Mouse (Mus musculus): Measurements from ENCODE around the gene Polr1c.

Polr1c gene

DNA sequence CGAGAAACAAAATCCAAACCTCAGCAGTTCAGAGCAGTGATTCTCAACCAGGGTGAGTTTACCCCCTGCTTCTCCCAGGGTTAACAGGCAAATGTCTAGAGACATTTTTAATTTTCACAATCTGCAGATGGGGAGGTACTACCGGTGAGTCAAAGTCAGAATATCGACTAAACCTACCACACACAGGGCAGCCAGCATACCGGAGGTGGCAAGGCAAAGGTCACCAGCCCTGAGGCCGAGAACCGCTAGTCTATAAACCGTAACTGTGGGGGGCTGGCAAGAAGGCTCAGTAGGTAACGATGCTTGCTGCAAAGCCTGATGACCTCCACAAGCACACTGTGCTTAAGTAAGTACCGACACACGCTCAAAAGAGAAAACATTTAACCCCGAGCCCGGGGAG is 17.6 kb upstream of the Polr1c start:
- DNase-seq, result no peak

DNA sequence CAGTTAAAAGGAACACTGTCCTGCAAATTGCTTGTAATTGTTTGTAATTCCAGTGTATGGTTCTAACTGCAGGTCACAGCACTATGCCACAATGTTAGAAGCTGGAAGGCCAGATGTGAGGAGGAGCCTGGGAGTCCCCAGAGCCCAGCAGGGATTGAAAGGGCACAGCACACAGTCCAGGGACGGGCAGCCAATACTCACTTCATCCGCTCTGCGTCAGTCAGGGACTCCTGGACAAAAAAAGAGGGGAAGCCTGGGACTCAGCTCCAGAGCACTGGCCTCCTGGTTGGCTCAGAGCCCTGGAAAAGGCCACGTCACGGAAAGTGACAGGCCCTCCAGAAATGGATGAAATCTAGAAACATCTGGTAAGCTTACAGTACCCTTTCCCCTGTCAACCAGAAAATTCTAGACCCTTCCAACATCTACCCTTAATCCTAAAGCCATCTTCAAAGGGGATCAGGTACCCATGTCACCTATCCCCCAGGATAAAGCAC is 14.4 kb upstream of the Polr1c start:
- no peak for DNase-seq

DNA sequence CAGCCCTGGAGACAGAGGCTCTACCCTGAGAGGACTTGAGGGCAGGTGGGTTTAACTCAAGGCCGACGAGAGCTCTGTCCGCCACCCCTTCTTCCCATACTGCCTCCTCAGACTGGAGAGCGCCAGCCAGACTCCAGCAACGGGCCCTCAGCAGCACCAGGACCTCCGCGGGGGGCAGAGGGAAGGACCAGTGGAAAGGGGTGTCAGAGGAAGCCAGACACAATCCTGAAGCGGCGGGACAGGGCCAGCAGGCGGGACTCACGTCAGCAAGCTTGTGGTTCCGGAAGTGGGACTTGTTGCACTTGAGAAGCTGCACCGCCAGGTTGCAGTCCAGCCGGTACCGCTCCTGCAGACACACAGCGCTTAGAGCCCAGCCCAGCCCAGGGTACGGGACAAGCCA is 11.8 kb upstream of the Polr1c start:
- DNase-seq, result no peak

DNA sequence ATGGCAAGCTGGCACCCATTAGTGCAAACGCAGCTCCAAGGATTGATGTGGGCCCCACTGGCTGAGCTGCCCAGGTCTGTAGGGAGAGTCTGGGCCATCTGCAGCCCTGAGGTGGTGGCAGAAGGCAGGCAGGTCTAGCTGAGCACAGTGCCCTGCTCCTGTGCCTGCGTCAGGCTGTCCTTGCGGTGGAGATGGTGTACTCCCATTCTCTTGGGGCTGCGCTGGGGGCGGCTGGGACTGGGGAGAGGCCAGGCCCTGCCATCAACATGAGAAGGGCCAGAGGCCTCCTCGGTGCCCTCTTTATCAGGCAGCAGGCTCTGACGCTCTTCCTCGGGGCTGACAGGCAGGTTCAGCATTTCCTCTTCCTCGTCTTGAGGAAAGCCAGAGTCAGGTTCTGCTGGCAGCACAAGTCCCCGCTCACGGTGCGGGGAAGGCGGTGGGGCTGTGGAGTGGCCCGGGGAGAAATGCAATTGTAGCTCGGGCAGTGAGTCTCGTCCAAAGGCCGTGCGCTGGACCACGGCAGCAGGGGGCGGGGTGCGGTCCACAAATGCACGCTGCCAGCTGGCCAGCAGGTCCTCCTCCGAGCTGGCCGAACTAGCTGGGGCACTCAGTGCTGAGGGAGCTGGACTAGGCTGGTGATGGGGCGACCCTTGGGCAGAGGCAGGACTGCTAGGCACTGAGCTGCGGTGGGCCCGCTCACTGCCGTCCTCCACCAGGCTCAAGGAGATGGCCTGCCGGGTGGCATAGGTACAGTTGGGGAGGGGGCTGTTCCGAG is 10.6 kb upstream of the Polr1c start:
- no peak for DNase-seq

DNA sequence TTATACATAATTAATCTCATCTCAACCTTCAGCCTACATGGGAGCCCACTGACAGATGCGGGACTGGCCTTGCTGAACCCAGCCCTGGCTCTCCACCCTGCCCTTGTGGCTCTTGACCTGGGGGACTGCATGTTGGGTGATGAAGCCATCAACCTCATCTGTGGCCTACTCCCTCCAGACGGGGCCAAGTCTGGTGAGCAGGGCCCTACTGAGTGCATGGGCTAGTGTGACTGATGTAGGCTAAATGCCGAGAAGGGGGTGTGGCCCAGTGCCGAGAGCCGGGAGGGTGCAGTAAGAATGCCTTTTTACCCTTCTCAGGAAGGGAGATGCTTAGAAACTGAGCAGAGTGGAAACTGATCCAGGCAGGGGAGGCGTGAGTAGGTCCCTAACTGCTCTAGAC is 7.3 kb upstream of the Polr1c start:
- no peak for DNase-seq

DNA sequence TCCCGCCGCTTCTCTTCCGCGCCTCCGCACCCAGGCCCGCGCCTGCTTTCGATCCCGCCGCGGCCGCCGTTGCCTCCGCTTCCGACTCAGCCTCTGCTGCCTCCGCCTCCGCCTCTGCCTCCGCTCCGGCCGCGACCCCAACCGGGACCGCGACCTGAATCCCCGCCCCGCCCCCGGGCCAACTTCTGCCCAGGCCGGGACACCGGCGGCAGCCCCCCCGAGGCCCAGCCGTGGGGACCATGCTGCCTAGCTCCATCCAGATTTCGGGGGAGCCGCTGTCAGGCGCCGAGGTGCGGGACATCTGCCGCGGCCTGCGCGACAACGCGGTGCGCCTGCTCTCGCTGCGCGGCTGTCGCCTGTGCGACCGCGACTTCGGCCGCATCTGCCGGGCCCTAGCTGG is 6.3 kb upstream of the Polr1c start:
- no peak for DNase-seq

DNA sequence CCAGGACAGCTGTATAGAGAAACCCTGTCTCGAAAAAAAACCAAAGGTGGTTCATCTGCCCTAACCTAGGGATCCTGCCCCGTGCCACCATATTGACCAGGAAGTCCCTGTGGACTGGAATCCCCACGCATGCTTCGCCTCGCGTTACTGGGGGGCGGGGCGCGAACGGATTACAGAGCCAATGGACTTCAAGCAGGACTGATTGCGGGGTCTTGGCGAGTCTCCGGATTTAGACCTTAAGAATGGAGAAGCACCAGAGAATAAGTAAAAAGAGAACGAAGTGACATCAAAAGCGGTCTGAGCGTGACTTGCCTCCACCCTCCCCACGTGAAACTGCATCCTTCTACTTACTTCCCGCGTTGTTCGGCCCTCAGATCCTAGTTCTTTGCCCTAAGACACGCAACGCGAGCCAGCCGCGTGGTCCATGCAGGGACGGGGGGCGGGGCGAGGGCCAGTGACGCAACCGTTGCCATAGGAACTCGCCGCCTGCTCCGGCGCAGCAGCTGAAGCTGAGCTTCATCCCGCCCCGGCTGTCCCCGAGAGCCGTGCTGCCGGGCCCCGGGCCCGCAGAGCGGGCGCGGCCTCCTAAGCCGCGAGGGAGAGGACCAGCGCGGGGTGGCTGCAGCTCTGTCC is 5.7 kb upstream of the Polr1c start, which contains the start of gene Lrrc73:
Lrrc73 (plus strand) TSS at position 80 of the 633 bp plus-strand sequence.
- DNase-seq, result peak; percentile 93

DNA sequence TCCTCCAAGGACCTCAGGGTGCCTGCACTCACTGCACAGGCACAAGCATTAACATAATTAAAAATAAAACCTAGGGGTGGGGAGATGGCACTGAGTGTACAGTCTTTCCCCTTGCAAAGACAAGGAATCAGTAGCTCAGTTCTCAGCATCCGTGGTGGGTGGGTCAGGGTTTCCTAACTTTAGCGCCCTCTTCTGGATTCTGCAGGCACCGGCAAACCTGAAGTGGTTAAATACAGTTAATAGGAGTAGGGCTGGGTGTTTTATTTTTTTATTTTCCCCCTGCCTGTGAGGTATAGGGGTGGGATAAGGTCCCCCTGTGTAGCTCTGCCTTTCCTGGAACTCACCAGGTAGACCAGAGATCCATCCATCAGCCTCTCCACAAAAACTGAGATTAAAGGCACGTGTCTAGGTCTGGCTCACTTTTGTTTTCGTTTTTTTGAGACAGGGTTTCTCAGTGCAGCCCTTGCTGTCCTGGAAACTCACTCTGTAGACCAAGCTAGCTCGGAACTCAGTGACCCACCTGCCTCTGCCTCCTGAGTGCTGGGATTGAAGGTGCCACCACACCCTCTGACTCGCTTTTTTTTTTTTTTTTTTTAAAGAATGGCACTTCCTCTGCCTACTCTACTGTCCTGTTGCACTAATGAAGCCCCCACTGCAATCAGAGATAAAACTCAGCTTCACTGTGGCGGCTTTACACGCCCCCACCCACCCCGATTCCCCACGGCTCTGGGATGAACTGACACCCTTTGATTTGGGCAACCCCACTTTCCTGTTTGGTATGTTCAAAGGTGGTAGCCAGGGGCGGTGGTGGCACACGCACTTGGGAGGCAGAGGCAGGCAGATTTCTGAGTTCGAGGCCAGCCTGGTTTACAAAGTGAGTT is 5.0 kb upstream of the Polr1c start:
- DNase-seq, result peak; percentile 69

DNA sequence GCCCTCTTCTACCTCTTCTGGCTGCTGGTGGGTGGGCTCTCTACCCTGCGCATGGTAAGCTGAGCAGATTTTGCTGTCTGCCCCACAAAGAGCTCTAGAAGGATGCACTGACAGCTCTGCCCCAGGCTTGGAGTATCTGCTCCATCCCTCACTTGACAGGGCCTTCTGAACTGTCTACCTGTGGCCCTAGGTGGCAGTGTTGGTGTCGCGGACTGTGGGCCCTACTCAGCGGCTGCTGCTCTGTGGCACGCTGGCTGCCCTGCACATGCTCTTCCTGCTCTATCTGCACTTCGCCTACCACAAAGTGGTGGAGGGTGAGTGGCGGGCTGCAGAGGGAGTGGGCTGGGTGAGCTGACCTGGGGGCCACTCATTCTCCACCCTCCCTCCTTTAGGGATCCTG is 3.3 kb upstream of the Polr1c start:
- DNase-seq, result no peak

DNA sequence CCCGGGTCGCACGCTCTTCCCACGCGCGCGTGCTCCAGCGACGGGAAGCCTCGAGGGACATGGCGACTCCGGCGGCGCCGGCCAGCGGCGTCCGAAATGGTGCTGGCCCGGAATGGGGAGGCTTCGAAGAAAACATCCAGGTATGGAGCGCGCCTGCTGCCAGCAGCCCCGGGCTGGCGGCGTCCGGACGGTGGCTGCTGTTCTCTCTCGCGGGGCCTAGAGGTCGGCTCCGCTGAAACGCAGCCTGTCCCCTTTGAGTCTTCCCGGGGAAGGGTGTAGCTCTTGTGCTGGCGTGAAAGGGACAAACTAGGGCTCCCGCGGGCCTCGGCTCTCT is 302 bp upstream of the Polr1c start:
- DNase-seq, result no peak

DNA sequence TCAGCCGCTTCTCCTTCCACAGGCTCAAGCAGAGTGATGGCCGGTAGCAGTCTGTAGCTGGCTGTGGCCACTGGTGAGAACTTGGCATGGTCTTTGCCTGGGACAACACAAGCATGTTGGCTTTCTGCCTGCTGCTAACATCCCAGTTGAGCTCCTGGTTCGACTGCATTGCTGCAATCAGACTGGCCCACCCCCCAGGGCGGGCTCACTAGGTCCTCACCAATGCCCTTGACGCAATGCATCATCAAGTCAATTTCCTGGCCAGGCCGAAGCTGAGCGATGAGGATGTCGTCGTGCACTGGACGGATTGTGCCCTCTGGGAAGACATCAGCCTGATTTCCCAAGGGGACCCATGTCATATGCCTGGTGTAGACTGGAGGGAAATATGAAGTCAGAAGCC is 3.3 kb downstream of the Polr1c start:
- DNase-seq, result peak; percentile 83

DNA sequence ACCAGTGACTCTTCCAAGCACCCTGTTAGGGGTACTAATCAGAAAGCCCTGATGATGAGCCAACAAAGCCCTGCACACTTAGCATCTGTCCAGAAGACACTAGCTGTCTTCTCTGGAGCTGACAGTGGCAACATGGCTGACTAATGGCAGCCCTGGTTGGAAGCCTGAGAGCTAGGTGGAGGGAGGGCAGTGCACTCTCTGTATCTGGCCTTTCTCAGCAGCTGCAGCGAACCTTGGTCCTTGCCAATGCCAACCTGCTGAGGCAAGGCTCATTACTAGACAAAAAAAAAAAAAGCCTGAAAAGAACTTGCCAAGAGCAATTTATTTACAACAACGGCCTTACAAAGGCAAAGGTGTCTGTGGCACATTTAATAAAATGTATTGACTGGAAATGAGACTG is 4.2 kb downstream of the Polr1c start:
- no peak for DNase-seq

DNA sequence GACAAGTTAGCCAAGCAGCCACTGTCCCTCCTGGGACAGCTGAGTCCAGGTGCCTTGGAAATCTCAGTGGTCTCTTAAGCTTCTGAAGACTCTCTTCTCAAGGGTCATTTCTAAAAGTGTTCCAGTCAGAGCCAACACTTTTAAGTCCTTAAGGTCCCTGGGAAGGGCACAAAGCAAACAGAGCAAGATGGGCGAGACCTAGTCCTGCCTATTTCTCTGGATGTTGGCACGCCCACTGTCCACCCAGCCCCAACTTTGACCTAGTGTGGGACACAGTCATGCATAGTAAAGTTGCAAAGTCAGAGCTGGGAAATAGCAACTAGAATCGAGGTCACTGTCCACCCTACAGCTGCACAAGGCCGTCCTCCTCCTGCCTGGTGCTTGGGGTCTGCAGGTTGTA is 4.9 kb downstream of the Polr1c start:
- peak; percentile 85 for DNase-seq

DNA sequence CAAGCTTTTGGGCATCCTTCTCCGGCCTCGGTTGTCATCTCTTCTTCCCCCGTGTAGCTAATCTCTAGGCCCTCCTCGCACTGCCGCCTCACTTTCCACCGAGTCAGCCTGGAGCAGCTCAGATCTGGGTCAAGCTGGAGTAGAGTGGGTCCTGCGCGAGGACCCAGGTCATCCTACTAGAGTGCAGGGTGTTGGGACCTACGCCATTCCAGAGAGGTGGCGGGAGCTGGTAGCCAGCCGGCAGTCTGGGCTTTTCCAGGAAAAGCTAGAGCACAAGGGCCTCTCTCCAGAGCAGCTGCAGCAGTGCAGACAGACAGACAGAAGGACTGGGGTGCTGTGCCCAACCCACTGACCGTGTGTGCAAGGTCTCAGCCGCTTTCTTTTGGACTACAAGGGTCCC is 5.6 kb downstream of the Polr1c start:
- peak; percentile 39 for DNase-seq

DNA sequence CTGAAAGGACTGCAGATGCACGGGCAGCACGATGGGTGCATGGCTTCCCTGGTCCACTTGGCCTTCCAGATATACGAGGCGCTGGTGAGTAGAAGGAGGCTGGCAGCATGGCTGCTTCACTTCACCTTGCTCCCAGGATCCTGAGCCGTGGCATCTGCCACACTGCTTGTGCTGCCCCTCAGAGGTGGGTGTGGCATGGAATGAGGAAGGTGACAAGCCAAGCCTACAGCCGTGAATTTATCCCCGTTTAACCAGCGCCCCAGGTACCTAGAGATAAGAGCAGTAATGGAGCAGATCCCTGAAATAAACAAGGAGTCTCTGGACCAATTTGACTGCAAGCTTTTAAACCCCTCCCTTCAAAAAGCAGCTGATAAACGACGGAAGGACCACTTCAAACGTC is 6.4 kb downstream of the Polr1c start:
- peak; percentile 35 for DNase-seq

DNA sequence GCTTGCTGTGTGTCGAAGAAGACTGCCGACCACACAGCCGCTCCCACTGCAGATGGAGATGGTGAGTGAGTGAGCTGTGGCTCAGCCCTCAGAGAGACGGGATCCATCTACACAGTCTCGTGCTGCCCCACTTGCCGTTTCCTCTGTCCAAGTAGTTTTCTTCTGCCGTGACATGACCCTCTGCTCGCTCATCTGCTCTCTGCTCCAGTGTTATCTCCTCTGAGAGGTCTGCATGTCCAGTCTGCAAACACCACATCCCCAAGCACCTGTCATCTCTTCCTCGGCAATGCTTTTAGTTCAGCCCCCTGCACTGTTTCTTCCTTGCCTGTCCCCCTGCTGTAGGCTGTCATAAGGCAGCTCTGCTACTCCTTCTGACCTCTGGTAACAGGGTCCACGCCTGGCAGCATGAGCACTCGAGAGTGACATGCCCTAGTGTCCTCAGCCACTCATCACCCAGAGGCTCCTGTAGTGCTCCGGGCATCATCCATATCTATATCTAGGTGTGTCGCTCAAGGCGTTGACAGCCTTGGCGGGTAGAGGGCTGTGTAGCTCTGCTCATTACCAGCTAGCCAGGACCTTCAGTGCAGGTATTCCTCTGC is 8.2 kb downstream of the Polr1c start:
- no peak for DNase-seq

DNA sequence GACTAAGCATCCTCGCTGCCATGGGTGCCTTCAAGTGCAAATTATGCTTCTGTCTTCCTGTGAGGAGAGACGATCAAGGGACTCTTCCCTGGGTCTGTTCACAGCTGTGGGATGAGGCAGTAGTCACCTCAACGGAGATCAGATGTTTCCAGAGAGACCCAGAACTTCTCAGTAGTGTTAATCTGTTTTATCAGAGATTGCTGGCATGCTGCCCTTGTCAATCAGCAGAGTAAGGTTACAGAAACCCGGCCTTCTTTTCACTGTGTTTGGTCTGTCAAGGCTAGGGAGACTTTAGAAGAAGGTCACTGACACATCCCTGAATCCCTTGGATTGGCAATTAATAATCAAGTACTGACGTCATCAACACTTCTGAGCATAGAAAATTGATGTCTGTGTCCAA is 10.4 kb downstream of the Polr1c start:
- DNase-seq, result no peak

DNA sequence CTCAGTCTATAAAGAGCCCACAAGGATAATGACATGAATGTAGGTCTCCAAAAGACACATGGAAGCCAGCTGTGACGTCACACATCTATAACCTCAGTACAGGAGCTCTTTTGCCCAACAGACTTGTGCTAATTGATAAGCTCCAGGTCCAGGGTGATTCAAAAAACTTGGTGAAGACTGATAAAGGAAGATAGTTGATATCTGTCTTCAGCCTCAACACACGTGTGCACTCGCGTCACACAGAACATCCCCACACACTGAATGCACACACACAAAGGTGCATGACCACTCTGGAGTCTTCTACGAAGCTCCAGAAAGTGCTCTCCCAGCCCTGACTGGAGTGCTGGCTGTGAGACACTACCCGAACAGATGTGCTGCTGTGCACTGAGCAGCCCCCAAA is 10.8 kb downstream of the Polr1c start:
- DNase-seq, result no peak

DNA sequence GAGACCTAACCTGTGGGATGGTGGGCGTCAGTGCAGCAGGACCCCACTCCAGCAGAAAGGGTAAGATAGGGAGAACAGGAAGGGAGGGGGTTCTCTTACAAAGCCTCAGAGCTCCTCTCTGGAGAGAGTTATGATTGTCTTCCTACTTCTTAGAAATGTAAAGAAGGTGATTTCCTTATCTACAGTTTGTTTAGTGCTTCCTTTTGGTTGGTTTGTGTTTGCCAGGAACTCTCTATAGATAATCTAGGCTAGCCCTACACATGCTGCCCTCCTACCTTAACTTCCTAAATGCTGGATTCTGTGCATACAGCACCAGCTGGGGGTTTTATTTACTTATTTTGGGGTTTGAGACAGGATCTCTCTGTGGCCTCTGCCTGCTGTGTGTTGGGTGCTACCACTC is 11.8 kb downstream of the Polr1c start:
- no peak for DNase-seq

DNA sequence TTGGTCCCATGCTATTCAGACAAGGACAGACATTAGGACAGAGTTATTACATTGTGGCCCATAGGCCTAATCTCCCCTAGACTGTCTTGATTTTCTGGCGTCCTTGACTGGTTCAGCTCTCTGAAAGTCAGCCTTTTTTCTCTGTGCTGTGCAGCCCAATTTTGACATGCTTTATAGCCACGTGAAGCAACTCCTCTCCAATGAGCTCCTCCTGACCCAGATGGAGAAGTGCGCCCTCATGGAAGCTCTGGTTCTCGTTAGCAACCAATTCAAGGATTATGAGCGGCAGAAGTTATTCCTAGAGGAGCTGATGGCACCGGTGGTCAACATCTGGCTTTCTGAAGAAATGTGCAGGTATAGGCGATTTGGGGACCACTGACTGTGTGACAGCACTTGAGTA is 20.3 kb downstream of the Polr1c start:
- no peak for DNase-seq

DNA sequence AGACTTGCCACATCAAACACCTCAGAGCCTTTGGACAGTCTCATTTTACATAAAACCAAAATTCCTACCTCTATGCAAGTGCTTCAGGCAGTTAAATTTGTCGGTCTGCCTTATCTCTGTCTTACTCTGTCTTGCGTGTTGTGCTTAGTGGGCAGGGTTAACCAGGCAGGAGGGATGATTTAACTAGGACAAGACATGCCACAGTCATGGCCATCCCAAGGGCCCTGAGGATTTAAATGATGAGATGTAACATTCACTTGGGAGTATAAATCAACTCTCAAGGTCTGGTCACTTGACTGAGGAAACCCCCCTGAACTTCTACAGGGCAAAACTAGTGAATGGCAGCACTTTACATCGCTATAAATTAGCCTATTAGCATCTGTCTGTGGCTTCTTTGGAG is 26.3 kb downstream of the Polr1c start:
- DNase-seq, result no peak

DNA sequence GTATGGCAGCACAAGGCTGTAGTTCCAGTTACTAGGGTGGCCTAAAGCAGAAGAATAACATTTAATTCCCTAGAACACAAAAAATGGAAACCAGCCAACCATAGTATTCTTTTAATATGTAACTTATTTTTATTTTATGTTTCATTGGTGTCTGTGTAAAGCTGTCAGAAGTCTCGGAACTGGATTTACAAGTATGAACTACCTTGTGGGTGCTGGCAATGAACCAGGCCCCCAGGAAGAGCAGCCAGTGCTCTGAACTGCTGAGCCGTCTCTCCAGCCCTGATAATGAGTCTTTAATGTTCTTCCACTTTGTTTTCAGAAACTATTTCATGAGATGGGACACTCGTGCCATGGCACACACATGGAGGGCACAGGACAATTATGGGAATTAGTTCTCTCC is 37.3 kb downstream of the Polr1c start:
- DNase-seq, result no peak

DNA sequence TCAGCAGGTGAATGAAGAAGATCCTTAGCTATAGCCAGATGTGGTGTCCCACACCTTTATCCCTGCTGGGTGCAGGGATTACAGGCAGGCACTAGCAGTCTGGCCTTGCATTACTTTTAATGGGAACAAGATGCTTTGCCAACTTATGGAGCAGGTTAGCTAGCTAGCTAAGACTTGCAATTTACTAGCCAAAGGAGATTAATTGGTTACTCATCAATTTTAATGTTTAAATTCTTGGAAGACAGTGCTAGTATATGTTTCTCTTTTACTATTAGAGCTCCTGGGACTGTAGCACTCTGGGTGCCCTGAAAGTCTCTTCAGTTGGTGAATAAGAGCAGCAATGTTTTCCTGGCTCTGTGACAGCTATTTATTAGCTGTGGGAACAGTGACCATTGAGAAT is 41.2 kb downstream of the Polr1c start:
- no peak for DNase-seq

Data from lung, postnatal 36 days (tissue).